In the genomic region with DNA sequence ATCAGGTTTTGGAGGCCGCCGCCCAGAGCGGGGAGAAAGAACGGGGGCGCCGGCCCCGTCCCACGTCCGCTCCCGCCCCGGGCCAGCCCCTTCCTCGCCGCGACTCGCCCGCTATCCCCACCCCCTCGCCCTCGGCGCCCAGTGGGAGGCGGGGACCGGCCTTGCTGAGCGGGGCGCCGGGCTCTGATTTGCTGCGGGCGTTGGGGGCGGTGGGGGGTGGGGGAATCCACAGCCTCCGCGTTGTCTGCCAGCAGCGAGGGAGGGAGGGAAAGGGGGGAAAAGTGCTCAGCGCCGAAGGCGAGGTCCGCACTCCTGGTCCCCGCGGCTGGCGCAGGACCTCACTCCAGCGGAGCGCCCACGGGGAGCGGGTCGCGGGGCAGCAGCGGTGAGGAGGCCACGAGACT, we compare ENCODE assay signal across 8 mouse cellular contexts. TPM values are rescaled to one million over a fixed set of nuclear protein-coding genes. Genes with fewer than 3 reads are reported as not detected.
DNase-seq lines count a peak whose midpoint lies in the region; ATAC-seq and TF ChIP-seq lines count a peak whose summit lies in the region.

Gene Col5a1 (plus strand): TSS at position 278 of the 404 bp plus-strand sequence.

- H3K27me3 ChIP-seq in hindbrain, embryonic 14.5 days (ENCODE audit: control insufficient read depth, insufficient read depth, low read length), result peaks cover 18% of the 10 kb centered on the region
- H3K27me3 ChIP-seq in liver, adult 2 months (ENCODE audit: control insufficient read depth, insufficient read depth, low read length), result 0 out of 2 replicates have a peak, but pooled peaks cover 4% of the 10 kb centered on the region
- peaks cover 28% of the 10 kb centered on the region for H3K27me3 ChIP-seq in neural tube, embryonic 12.5 days (replicated peaks)

- H3K36me3 ChIP-seq in hindbrain, embryonic 14.5 days (replicated peaks; ENCODE audit: control insufficient read depth, insufficient read depth), result no peaks in the 10 kb centered on the region
- no peaks in the 10 kb centered on the region for H3K36me3 ChIP-seq in liver, adult 2 months (ENCODE audit: control insufficient read depth, insufficient read depth, low read length)
- H3K36me3 ChIP-seq in neural tube, embryonic 12.5 days, result no peaks in the 10 kb centered on the region

- H3K79me2 ChIP-seq in liver, adult 2 months (ENCODE audit: control insufficient read depth, insufficient read depth, low read length), result no peaks in the 10 kb centered on the region

- ATAC-seq in cerebellum, adult (ENCODE audit: insufficient number of reproducible peaks, low FRiP score, low TSS enrichment), result no peak
- peak; percentile 81 for ATAC-seq in hindbrain, embryonic 14.5 days (ENCODE audit: low FRiP score)
- peak; percentile 88 for ATAC-seq in neural tube, embryonic 12.5 days (ENCODE audit: low FRiP score, low read depth)

- TF ChIP-seq POLR2A in liver, adult 2 months (IDR thresholded peaks at IDR 0.05; ENCODE audit: extremely low read depth, insufficient read depth, low read length), result no peak

- peak within 1 kb of the TSS; percentile 87 for H3K27ac ChIP-seq in gastrocnemius, adult 2 months
- peak within 1 kb of the TSS; percentile 62; the same call in 1 of the 2 replicates for H3K27ac ChIP-seq in hindbrain, embryonic 14.5 days
- peak within 1 kb of the TSS; percentile 38 for H3K27ac ChIP-seq in liver, adult 2 months (replicated peaks; ENCODE audit: insufficient read depth, low read depth, low read length)
- peak within 1 kb of the TSS; percentile 32; the same call in 1 of the 2 replicates for H3K27ac ChIP-seq in neural tube, embryonic 12.5 days

- peak within 1 kb of the TSS; percentile 98 for H3K4me2 ChIP-seq in hindbrain, embryonic 14.5 days (replicated peaks)
- peak within 1 kb of the TSS; percentile 97 for H3K4me2 ChIP-seq in neural tube, embryonic 12.5 days (replicated peaks)

- H3K4me1 ChIP-seq in hindbrain, embryonic 14.5 days (replicated peaks; ENCODE audit: control insufficient read depth, insufficient read depth, low read length), result peaks cover 15% of the 10 kb centered on the region; the same call in 1 of the 2 replicates
- no peaks in the 10 kb centered on the region; the same call in 1 of the 2 replicates for H3K4me1 ChIP-seq in liver, adult 2 months (ENCODE audit: control insufficient read depth, insufficient read depth, low read length)
- peaks cover 40% of the 10 kb centered on the region for H3K4me1 ChIP-seq in neural tube, embryonic 12.5 days

- H3K9me3 ChIP-seq in hindbrain, embryonic 14.5 days (ENCODE audit: control insufficient read depth, low read length), result no peaks in the 10 kb centered on the region
- H3K9me3 ChIP-seq in neural tube, embryonic 12.5 days, result no peaks in the 10 kb centered on the region

- under 1% methylated on average over 42 of the region's 45 CpGs for WGBS in hindbrain, embryonic 14.5 days
- WGBS in liver, adult 2 months, result 2% methylated on average over 40 of the region's 45 CpGs
- WGBS in neural tube, embryonic 12.5 days, result under 1% methylated on average over 43 of the region's 45 CpGs

- intact Hi-C loops in gastrocnemius, adult 2 months (cut with DNase I), result loop anchor here (2.0 to 10.0 kb wide), 2 partner anchors 113 to 341 kb away; no protein-coding TSS in a partner anchor

- DNase-seq in cerebellum, postnatal 25 days, result peak; percentile 22 to 56
- DNase-seq in adrenal gland, postnatal 25 days, result peak; percentile 93
- DNase-seq in gastrocnemius, adult 2 months, result peak; percentile 93
- DNase-seq in hindbrain, embryonic 14.5 days (ENCODE audit: low spot score), result peak; percentile 72
- no peak for DNase-seq in liver, adult 2 months (ENCODE audit: extremely low read depth, low read depth, low spot score)
- peak; percentile 74 to 83 for DNase-seq in thymus, postnatal 36 days

- peak within 1 kb of the TSS; percentile 93 for H3K4me3 ChIP-seq in gastrocnemius, adult 2 months
- peak within 1 kb of the TSS; percentile 55 for H3K4me3 ChIP-seq in hindbrain, embryonic 14.5 days (replicated peaks; ENCODE audit: low read length)
- peak within 1 kb of the TSS; percentile 68 for H3K4me3 ChIP-seq in liver, adult 2 months (ENCODE audit: insufficient read depth, low read depth, low read length)
- peak within 1 kb of the TSS; percentile 60 for H3K4me3 ChIP-seq in neural tube, embryonic 12.5 days

- no peak for TF ChIP-seq CTCF in gastrocnemius, adult 2 months (IDR thresholded peaks at IDR 0.05)
- TF ChIP-seq CTCF in liver, adult 2 months (IDR thresholded peaks at IDR 0.05; ENCODE audit: low read depth, low read length), result no peak

- peak within 1 kb of the TSS; percentile 59 for H3K9ac ChIP-seq in hindbrain, embryonic 14.5 days
- peak within 1 kb of the TSS; percentile 75 for H3K9ac ChIP-seq in liver, adult 2 months (ENCODE audit: low read depth, low read length)
- peak within 1 kb of the TSS; percentile 51 for H3K9ac ChIP-seq in neural tube, embryonic 12.5 days

RNA-seq across cellular contexts. Expression of gene Col5a1, which starts in this region (rescaled TPM):
- 60.7 and 62.0 TPM in 2 replicates for total RNA-seq in adrenal gland, postnatal 25 days (2021)
- total RNA-seq in gastrocnemius, adult 2 months (2021), result 10 to 100 TPM; 15.9 to 20.9 TPM
- polyA plus RNA-seq in hindbrain, embryonic 14.5 days (2014; fragmentation: Nextera tagmentation; extraction: Ambion mirVana), result 12.2 and 14.7 TPM in 2 replicates
- total RNA-seq in liver, adult 2 months (2014; rRNA removed), result 2.0 and 3.0 TPM in 2 replicates
- 2.0 and 2.1 TPM in 2 replicates for polyA plus RNA-seq in liver, adult 2 months (2012; rRNA removed)
- polyA plus RNA-seq in neural tube, embryonic 12.5 days (2016; fragmentation: Nextera tagmentation; extraction: Ambion mirVana), result 29.3 and 33.1 TPM in 2 replicates

Comparison
In these comparisons a context has a peak if more than half of its experiments do, and no peak if none do; other contexts are left out.
1. H3K27ac ChIP-seq: peak in every context shown above with its lines; median percentile 87 in gastrocnemius, adult 2 months; 62 in hindbrain, embryonic 14.5 days; 38 in liver, adult 2 months; 32 in neural tube, embryonic 12.5 days.